Mouse (Mus musculus) liver, postnatal 0 days (tissue): ENCODE data around the gene Cyth4.

ENCODE experiments used
- CTCF ChIP-seq: sonication (generic); IDR thresholded peaks from 2 replicates; pipeline ENCODE4 v1.5.1; 2016; ENCODE audit warnings: antibody characterized with exemption, low read depth
- EP300 ChIP-seq: IDR thresholded peaks from 2 replicates; pipeline ENCODE4 v1.6.1; 2016; ENCODE audit warnings: antibody characterized with exemption, low read depth, mild to moderate bottlenecking

DNA sequence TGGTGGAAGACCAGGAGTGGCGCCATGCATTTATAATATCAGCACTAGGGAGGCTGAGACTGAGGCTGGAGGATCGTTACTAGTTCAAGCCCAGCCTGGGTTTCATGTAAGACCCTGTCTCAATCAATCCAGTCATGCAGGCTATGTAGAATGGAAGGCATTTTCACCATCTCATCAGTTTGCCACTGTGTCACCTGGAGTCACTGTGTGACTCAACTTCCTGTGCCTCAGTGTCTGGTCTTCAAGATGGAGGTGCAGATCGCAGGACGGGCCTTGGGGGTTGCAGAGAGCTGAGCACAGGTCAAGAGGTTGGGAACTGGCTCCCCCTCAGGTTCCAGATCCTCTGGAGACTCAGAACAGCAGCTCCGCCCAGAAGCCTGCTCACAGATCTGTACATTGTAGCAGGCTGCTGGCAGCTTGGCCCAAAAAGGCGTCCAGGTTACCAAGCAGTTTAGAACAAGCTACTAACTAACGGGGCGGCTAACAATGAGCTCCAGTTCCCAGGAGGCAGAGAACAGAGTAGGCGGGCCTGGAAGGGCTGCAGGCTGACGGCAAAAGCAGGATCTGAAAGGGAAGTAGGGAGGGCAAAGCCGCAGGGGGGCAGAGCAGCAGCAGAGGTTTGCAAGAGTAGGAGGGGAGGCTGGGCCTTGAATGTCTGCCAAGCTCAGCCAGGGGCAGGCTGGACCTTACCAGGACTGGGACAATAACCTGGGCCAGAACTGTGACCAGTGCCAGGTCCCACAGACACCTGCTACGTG lies 14.0 kb downstream of the Cyth4 start:
- TF ChIP-seq CTCF (no peak), EP300 (no peak)
